Mouse (Mus musculus): ENCODE measurements around the gene Vmn1r1.
"Not testable (repeated sequence)": the region's sequence is repeated elsewhere in the genome, so short reads cannot be mapped to it uniquely, and the experiment has no call there.

Vmn1r1 gene

DNA sequence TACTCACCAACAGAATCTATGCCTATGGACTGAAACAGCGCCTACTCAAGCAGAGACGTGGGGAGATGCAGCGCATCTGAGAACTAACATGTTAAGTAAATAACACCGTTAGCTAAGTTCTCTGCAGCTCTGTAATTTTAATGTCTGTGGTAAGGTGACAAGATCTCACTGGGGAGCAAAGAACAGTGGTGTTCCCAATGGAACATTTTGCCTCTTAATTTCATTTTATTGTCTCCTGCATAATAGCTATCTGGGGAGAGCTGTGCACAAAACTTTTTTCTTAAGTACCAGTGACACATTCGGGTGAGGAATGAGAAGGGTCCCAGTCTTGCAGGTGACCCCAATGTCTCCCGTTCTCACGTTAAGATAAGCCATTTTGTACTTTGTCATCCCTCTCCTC is at the start of gene Vmn1r1:
Gene Vmn1r1, minus strand, starts transcription at position 101 of the 400 bp plus-strand sequence.
- DNase-seq (ENCODE audit: low read depth, low spot score): no peak

DNA sequence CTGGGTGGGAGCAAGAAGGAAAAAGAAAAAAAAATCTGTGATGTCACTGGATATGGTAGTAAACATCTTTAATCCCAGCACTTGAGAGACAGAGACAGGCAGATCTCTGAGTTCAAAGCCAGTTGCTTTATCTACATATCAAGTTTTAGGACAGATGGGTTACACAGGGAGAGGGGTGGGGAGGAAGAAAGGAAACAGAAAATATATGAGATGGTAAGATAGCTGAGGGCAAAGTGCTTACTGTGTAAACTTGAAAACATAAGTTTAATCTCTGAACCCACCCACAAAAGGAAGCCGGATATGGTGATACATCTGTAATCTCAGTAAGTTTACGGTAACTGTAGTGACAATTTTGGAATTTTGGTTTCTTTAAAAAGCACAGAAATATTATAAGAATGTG is 46.0 kb upstream of the Vmn1r1 start:
- peak; percentile 11 for DNase-seq (ENCODE audit: low read depth, low spot score)

DNA sequence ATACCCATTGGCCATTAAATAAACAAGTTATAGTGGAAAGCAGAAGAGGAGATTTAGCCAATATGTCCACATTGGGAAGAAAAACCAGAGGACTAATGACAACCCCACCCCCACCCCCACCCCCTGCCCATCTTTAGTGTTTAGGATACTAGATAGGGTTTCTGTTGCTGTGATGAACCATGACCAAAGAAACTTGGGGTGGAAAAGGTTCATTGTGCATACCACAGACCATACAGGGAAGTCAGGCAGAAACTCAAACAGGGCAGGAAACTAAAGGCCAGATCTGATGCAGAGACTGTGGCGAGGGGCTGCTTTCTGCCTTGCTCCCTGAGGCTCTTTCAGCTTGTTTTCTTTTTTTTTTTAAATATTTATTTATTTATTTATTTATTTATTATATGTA is 28.3 kb upstream of the Vmn1r1 start:
- no peak for DNase-seq (ENCODE audit: low read depth, low spot score)

DNA sequence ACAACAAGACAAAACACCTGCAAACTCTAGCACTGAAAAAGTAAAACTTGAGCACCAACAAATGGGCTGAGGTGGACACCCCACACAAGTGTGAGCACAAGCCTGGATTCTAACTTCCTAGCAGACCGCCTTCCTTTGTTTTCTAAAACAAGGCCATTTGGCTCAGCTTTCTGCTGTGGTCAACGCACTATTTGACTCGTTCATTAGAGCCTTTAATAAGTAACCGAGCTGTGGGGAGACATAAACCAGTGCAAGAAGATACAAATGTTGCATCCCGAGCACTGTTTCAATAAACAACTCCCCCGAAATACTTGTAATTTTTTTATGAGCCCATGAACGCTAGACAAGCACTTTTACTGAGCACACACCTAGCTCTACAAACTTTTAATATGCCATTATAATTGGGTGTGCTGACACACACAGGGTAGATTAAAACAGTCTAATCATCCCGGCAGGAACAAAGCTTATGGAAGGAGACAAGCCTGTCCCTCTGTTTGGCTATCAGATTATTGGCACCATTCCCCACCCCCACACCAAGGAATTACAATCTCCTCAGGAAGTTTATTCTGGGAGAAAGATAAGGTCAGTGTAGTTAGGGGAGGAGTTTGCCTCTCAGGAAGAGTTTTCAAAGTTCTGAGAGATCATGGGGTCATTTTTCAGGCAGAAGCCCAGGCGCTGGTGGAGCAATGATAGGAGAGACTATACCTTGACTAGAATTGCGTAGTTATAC is 27.7 kb upstream of the Vmn1r1 start:
- no peak for DNase-seq (ENCODE audit: low read depth, low spot score)

DNA sequence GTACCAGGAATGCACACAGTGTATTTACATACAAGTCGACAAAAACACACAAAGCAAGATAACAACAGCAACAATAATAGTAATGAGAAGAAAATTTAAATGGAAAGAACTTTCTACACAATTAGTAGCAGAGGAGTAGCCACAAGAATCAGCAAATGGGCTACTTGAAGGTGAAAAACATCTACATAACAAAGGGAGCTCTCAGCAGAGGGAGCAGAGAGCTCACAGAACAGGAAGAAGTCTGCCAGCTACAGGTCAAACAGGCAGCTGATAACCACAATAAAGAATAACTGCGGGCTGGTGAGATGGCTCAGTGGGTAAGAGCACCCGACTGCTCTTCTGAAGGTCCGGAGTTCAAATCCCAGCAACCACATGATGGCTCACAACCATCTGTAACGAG is 26.9 kb upstream of the Vmn1r1 start:
- peak; percentile 47 for DNase-seq (ENCODE audit: low read depth, low spot score)

DNA sequence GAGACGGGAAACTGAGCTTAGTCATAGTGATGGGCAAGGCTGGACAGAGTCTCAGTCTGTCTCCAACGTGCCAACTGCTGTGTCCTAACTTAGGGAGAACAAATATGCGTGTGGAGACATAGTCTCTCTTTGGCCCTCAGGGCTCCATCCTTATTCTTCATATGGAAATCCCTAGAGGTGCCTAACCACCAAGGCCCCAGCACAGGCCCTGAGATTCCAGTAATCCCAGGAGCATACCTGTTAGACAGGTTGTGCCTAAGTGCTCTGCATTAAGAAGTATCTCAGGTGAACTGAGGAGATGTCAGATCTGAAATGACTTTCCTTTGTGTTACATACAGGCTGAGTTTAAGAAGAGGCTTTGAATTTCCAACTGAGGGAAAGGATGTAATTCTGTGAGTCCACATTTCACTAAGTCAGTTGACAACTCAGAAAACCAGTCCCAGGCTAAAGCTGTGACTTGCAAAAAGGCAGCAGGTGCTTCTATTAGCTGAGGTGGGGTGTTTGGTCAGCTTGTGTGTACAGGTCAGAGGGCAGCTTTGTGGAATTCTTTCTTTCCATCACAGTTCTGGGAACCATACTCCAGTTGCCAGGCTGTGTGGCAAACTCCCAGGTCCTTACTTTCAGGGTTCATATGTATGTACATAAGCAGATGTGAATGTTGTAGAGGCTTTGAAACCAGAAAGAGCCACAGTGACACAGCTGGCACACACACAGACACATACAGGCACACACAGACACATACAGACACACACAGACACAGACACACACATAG is 25.6 kb upstream of the Vmn1r1 start:
- no peak for DNase-seq (ENCODE audit: low read depth, low spot score)

DNA sequence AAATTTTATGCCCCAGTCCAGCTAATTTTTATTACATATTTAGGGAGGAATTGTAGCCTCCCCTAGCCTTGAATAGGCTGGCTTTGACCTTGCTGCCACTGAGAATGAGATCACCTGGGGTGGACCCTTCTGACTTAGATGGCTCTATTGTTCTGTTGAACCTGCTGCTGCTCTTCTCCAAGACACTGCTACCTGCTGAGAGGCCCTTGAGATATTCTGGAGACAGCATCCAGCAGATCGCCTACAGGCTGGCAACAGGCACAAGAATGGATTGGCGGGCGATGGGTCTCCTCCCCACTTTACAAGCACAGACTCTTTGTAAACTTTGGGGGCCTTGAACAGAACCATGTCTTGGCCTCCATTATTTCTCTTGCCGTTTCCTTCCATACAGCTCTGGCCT is 18.2 kb upstream of the Vmn1r1 start:
- not testable (repeated sequence) for DNase-seq (ENCODE audit: low read depth, low spot score)

DNA sequence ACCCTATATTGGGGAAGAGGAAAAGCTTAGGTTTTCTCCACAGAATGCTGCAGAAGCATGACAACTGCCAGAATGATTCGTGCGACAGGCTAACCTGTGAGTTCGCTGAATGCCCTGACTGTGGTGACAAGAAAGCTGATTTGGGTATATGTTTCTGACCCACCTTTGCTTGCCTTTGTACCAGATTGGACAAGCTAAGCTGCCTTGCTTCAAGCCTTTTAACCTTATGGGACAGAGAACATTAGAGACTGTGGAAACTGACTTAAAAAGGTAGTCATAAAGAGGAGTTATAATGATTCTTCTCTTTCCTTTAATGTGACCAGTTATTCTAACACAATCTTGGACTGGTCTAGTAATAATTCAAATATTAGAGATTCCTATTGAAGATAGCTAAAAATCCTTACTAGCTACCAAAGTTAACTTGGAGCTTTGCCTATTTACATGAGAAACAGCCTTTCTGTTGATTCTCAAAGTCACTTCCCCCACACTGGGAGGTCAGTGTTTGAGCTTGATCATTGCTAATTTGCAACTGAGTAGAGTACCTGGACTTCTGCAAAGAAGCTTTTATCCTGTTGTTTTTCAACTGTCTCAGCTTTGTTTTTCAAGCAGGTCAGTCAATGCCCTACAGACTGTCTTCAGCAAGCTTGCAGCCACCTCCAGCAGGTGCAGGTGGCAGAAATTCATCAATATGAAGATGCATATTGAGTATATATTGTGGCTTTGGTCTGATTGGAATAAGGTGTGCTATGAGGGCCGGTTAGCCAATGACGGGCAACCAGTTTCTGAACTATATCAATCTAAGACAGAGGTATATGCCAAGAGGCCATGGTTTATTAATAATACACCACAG is 17.4 kb upstream of the Vmn1r1 start:
- no peak for DNase-seq (ENCODE audit: low read depth, low spot score)

DNA sequence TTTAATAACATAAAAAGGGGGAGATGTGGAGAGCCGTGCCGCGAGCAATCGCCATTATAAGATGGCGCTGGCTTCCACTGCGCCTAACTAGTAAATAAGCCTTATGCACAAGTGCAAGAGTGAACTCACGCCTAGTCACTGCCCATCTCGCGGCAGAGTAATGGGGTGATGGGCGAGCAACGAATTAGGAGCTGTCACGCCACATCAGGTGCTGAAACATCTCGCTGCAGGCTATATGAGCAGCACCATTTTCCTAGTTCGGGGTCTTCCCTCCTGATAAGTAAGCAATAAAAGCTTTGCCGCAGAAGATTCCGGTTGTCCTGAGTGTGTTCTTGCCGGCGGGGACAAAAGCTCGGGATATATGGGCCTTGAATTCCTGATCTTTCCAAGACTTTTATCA is 12.7 kb upstream of the Vmn1r1 start:
- not testable (repeated sequence) for DNase-seq (ENCODE audit: low read depth, low spot score)

DNA sequence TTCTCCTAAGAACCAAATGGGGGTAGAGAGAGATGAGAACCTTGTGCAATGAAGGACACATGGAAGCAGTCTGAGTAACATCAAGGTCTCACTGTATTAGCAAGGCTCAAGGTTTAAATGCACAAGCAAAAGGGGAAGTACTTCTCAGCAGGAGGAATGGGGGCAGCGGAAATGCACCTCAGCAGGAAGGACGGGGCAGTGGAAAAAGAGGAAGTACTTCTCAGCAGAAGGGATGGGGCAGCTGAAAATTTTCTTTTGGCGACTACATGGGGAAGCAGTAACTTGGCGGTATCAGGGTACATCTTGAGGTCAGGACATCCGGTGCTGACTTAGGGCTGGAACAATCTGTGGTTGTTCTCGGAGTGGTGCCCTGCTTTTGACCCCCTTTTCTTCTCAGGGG is 5.9 kb upstream of the Vmn1r1 start:
- not testable (repeated sequence) for DNase-seq (ENCODE audit: low read depth, low spot score)

DNA sequence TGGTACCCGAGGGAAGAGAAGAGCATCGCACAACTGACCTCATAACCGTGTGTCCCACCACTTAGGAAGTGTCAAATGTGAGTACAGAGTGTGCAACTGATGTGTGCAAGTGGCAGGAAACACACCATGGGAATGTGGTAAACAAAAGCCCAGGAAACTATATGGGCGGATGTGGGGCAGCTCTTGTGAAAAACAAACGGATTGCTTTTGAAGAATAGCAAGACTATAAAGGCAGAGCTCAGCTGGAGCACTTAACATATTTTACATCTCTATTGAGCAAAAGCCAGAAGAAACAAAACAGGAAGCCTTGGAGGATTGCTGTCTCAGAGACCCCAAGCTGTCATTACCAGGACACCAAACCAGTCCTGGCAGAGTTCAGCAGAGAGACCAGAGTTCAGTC is 1.3 kb downstream of the Vmn1r1 start:
- no peak for DNase-seq (ENCODE audit: low read depth, low spot score)

DNA sequence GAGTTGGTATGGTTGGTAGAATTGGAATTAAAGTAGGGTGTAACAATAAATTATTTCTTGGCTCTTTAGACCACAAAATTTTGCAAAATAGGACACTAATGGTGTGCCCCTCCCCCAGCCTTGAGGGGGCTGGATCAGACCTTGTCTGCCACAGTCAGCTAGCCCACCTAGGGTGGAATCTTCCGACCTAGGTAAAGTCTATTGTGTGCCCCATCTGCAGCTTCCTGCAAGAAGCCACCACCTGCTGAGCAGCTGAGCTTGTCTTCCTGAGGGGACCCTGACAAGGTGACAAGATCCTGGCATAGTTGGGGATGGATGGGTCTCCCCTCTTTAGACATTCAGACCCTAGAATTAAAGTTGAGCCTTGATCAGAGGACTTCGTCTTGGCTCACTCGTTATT is 4.7 kb downstream of the Vmn1r1 start:
- no peak for DNase-seq (ENCODE audit: low read depth, low spot score)

DNA sequence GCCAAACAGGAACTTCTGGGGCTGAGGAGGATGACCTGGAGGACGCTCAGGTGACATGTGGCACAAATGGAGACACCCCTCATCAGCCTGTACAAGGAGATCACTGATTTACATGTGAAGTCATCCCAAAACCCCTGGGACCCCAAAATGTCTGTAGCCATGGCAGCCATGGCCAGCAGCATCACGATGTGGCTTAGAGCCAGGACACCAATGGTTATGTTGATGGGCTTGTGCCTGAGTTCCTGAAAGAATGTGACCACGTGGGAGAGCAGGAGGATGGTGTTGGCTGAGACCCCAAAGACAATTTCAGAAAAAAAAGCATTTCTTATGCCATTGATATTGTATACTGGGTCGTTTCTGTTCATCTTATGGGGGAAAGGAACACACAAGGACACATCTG is 6.6 kb downstream of the Vmn1r1 start:
- no peak for DNase-seq (ENCODE audit: low read depth, low spot score)

DNA sequence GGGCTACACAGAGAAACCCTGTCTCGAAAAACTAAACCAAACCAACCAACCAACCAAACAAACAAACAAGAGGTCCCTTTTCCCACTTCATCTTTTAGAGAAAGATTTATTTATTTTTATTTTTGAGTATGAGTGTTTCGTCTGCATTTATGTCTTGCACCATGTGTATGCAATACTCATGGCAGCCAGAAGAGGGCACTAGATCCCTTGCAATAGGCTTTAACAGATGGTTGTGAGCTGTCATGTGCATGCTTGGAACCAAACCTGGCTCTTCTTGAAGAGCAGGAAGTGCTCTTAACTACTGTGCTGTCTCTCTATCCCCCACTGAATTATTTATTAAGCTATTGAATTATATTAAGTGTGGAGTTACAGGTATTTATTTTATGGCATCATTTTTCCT is 14.3 kb downstream of the Vmn1r1 start:
- DNase-seq (ENCODE audit: low read depth, low spot score): peak; percentile 77

DNA sequence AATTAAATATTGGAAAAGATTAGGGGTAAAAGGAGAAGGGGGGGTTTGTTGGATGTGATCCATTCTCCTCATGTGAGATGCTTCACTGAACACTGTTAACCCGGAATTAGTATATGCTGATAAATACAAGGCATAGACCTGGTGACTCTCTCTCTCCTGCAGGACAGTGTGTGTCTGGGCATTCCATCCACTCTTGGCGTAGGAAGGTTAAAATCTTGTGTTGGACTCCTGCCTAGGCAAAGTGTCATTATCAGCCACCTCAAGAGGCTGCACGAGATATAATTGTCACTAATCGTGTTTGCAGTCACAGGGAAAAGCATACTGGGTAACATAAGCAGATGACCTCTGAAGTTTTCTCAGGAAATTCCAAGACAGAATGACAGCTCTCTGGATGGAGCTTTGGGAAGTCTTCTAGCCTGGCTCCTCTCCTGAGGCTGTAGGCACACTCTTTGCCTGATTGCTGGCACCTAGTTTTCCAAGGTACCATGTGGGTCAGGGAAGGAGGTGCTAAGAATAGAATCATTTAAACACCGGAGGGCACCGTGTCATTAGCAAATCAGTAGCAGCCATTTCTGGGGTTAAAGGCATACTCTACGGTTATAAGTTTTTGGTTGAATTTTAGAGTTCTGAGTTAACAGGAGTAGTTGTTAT is 15.3 kb downstream of the Vmn1r1 start:
- no peak for DNase-seq (ENCODE audit: low read depth, low spot score)

DNA sequence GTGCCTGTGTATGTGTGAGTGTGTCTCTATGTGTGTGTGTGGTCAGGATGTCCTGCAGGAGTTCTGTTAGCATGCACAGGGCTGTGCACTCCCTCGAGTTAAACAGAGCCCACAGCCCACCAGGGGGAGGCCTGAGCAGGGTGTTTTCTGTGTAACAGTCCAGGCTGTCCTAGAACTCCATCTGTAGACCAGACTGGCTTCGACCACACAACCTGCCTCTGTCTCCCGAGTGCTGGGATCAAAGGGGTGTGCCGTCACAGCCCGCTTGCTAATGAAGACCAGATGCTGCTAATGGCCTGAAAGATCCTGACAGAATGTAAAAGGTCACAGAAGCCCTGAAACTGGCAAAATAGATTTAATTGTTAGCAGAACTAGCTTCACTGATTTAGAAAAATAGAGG is 18.7 kb downstream of the Vmn1r1 start:
- no peak for DNase-seq (ENCODE audit: low read depth, low spot score)

DNA sequence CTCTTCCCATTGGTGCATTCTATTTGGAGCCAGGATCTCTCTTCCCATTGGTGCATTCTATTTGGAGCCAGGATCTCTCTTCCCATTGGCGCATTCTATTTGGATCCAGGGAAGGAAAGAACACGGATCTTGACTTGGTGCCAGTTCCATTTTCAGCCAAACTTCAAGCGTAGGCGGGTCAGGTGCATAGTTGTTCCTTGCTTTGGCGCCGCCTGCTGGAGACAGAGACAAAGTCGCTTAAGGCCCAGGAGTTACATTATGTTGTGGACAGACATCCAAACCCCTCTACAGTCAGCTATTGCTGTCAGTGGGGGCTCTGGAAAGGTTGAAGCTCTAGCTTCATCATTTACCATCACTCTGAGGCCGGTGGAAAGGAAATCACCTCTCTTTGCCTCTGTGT is 21.0 kb downstream of the Vmn1r1 start:
- DNase-seq (ENCODE audit: low read depth, low spot score): peak; percentile 68

DNA sequence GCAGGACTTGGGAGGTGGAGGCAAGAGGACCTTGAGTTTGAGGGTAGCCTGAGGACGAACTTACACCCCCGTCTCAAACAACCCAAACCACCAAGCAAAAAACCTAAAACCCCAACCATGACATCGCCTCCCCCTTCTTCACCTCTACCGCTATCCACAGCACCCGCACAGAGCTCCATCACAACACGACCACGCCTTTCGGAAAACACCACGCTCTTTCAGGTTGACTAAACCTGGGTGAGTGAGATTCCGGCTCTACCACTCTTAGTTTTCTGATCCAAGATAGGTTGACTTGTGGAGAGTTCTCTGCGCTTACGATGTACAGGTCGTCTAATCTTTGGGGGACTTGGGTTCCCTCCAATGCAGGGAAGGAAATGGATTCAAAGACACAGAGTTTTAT is 21.6 kb downstream of the Vmn1r1 start:
- DNase-seq (ENCODE audit: low read depth, low spot score): no peak

DNA sequence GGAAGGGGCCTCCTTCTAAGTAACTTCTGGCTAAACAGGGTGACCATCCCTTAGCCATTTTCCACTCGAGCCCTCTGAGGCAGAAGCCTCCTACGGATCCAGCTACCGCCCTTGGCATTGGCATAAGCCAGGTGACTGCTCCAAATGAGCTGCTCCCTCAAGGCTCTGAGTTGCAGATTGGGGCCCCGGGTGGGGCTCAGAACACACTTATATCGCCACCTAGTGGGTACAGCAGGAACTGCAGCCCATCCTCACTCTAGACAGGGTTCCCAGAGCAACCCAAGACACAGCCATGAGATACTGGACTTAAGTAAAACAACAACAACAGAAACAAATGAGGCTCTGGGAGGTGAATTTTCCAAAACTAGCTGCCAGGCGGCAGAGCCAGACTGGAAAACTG is 23.9 kb downstream of the Vmn1r1 start:
- DNase-seq (ENCODE audit: low read depth, low spot score): peak; percentile 83

DNA sequence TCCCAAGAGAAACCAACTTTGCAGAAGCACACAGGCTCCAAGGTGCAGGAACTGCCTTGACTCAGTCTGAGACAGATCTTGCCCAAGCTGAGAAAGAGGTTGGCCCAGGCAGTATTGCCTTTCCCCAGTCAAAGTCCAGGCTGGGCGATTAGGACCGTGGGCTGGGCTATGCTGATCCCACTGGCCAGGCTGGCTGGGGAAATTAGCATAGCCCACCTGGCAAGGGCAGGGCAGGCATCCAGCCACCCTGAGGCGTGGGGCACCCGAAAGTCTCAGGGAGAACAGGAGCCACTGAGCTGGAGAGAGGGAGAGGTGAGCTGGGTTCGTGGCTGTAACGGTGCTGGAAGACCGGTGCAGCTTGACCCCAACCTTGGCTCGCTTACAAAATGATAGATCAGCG is 24.3 kb downstream of the Vmn1r1 start:
- no peak for DNase-seq (ENCODE audit: low read depth, low spot score)

DNA sequence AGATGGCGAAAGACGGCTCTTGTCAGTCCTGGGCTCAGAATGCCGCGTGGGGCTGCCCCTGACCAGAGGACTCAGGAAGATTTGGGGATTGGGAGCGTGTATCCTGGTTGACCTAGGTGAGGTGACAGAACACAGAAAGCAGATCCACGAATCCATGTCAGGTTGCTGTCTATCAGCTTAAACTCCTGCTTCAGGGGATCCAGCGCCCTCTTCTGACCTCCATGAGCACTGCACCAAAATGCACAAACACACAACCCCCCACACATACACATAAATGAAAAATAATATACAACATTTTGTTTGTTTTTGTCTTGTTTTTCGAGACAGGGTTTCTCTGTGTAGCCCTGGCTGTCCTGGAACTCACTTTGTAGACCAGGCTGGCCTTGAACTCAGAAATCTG is 26.1 kb downstream of the Vmn1r1 start:
- no peak for DNase-seq (ENCODE audit: low read depth, low spot score)
